Mouse (Mus musculus): ENCODE measurements around the gene 1700013G24Rik.

1700013G24Rik gene

DNA sequence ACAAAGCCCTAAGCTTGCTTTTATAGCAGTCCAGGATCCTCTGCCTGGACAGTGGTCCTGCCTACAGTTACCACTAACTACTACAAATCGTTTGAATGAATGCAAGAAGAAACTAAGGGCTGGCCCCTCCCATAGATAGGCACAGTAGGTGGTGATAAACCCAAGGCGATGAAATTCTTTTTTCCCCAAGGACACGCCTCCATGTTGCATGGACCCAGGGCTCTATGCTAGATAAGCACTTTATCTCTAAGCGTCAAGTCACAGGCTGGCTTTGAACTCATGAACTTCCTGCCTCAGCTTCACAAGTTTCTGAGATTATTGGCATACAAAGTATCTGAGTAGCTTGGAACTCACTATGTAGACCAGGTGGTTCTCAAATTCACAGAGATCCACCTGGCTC lies 4.2 kb downstream of the 1700013G24Rik start:
- no peak for DNase-seq (ENCODE audit: low spot score)

DNA sequence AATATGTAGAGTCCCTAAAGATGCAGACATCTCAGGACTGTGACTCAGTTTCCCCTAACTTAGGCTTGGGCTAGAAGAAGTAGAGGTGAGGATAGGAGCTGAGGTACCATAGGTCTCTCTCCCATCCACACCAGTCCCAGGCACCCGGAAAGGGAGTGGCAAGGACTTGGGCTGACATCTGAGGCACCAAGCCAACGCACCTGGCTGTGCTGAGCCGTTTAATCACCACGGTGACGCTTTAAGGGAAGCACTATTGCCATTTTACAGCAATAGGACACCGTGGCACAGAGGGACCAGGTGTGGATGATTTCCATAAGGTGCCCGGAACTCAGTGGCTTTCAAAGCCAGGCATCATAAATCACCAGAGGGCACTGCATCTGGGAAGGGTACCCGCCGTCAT lies 5.2 kb downstream of the 1700013G24Rik start:
- no peak for DNase-seq (ENCODE audit: low spot score)

DNA sequence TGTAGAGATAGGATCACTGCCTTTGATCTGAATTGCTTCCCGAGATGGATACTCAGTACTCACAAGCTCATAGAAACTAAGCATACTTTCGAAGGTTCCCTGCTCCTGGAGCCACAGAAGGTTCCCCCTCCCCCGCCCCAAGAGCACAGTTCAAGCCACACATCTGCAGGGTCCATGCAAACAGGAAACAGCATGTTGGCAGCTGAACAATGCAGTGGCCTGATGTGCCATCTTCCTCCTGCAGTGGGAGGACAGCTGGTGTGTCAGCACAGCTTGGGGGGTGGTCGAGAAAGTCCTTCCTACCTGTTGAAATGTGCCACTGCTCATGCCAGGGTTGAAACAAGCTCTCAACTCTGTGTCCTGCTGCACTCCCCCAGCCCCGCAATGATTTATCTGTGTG lies 5.8 kb downstream of the 1700013G24Rik start:
- DNase-seq (ENCODE audit: low spot score): no peak

DNA sequence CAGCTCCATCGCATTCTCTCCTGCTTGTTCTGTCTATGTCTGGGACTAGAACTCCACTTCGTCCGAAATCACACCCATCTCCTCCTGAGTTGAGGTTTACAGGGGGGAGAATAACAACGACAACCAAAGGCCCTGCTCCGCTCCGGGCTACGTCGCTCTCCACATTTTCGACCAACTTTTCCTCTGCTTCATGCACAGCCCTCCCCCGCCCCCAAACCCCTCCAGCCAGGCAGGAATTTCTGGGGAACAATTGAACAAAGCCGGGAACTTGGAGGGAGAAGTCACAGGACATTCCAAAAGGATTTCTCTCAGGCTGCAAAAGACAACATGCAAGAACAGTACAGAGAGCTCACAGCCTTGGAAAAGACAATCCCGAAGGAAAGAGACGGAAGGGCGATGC lies 7.6 kb downstream of the 1700013G24Rik start:
- DNase-seq (ENCODE audit: low spot score): no peak

DNA sequence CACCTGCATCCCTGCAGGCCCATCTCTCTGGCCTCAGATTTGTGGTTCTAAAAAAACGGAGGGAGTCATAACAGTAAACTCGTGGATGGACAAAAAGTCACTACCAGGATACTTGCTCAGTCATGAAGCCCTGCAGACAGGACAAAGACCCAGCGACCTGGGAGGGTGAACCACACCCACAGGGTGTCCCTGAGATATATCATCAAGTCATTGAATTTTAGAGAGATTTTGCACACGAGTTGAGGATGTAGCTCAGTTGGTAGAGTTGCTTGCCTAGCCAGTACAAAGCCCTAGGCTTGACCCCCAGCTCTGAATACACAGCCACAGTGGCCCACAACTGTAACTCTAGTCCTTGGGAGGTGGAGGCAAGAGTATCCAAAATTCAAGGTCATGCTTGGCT lies 8.1 kb downstream of the 1700013G24Rik start:
- DNase-seq (ENCODE audit: low spot score): no peak

DNA sequence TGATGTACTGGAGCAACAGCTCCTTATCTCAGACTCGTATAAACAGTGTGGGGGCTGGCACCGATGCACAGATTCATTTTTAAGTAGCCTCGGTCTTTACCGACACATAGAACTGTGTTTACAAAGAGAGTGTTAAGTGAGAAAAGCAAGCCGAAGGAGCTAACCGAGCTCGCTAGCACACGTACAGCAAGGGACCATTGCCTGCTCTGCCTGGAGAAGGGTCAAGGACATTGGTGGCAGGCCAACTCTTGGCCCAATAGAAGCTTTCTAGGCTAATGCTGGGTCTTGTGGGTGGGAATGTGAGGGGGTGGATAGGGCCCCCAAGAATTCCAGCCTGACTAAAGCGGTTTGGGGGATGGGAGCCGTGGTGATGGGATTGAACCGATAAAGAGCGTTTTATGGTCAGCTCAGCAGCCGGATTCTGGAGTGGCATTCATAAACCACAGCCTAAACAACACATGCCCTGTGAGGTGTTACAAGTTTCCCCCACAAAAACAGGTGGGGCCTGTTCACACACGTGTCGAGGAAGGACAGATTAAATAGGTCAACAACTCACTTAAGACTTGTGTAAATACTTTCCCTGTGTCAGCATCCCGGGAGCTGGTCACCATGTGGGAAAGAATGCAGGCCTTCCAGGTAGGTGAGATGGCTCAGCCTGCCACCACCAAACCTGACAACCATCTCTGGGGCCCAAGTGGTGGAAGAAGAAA lies 9.1 kb downstream of the 1700013G24Rik start:
- DNase-seq (ENCODE audit: low spot score): no peak

DNA sequence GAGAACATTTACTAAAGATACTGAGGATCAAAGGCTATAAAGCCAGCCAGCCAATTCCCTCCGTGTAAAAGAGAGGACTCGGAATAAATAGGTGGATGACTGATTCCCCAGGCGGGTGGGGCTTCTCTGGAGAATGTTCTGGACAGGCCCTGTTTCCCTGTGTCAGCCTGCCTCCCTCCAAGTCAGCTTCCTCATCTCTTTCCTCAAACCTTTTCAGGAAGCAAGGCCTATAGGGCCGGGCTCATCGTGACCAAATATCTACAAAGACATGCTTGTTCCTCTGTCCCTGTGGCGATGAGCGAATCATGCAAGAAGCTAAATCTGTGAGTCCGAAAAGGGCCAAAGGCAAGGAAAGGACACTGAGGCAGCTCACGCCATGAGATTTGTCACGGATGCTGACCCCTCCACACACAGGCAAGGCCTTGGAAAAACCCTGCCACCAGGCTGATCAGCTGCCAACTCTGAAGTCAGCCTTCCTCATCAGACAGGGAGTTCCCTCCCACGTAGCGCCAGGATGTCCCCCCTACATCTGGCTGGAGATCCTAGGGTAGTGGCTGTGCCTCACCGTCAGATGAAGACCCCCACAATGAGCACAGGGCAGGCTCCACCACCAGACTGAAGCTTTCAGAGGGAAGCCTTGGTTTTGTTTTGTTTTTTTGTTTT lies 12.2 kb downstream of the 1700013G24Rik start:
- DNase-seq (ENCODE audit: low spot score): no peak

DNA sequence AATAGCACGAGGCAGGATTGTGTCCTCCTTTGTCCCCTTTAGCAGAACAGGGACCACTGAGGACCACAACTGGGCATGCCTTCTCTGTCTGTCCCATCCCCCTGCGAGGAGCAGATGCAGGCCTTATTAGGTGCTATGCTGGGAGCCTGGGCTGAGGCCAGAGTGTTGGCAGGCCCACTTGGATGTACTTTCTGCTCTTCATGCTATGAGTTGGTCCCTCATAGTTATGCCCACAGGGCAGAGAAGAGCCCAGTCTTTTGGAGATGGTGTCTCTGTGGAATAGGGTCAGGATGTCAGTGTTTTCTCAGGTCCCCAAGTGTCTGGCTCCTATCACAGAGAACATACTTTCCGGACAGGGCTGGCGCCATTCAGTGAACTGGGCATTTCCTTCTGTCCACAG lies 13.9 kb downstream of the 1700013G24Rik start:
- no peak for DNase-seq (ENCODE audit: low spot score)

DNA sequence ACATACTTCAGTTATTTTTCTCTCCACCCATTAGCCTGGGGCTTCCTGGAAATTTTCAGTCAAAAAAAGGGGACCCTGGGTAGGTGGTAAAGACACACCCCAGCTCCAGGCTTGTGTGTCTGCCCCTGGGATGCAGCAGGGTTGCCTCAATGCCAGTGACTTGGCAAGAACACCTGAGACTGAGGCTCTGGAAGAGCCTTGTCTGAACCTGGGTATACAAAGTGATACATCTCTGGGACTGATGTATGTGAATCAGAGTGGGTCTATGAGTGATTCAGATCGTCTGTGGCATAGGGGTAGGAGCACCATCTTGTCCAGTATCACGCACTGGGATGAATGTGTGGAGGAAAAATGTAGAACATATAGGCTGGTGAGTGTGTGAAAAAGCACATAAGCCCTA lies 14.4 kb downstream of the 1700013G24Rik start:
- DNase-seq (ENCODE audit: low spot score): no peak

DNA sequence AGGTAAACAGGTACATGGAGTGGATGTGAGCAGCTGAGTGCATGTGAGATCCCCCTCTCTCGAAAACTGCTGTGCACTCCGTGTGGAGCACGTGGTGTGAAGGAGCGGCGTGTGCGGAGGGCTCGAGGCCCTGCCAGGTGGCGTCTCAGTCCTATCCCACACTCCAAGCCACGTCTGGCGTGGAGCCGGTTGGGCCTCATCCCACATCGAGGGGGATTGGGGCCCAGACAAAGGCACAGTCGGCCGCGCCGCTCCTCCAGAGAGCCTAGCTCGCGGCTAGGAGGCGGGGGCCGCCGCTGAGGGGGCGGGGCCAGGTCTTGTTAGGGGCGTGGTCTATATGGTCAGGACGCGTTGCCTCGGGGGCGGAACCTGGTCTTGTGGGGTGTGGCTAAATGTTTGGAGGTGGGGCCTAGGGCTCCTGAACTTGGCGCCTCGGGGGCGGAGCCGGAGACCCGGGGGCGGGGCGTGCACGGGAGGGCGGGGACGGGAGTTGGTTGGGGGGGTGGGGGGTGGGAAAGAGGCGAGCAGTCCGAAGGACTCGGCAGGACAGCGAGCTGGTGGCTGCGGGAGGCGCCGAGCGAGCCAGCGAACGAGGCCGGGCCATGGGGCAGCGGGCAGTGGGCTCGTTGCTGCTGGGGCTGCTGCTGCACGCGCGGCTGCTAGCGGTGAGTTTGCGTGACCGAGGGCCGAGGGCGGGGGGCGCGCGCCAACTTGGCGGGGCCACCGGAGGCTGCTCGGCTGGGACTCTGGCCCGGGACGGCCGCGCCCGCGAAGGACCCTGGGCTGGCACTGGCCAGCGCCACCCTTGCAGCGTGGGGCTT lies 15.4 kb downstream of the 1700013G24Rik start, which contains the start of gene Hspg2:
Hspg2 (plus strand) TSS at position 510 of the 821 bp plus-strand sequence.
- peak; percentile 96 for DNase-seq (ENCODE audit: low spot score)

DNA sequence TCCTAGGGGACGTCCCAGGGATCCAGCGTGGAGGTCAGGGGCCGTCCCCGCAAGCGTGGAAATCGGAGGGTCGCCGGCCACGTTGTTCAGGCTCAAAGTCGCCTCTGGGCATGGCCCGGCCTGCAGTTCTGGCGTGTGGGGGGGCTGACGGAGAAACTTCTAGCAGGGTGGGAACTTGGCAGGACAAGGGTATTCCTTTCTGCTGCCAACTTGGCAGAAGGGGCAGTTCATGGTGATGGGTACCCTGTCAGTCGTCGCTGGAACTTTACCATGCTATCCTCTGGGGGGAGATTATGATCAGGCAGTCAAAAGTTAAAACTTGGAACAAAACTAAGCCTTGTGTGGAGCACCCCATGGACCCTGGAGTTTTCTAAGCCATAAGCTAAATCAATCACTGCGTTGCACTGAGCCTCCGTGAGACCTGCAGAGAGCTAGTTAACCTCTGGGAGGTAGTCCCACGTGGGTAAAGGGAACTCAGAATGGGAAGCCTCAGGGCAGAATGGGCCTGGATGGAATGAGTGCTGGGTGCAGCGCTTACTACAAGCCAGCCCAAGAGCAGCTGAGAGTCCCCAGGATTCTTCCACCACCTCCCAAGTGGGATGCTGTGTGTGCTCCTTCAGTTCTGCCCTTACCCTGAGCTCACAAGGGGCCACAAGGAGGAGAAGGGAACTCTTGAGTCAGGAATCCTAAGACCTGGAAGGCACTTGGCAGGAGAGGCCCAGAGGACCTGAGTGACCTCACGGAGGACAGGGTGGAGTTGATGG lies 16.2 kb downstream of the 1700013G24Rik start:
- DNase-seq (ENCODE audit: low spot score): peak; percentile 38

DNA sequence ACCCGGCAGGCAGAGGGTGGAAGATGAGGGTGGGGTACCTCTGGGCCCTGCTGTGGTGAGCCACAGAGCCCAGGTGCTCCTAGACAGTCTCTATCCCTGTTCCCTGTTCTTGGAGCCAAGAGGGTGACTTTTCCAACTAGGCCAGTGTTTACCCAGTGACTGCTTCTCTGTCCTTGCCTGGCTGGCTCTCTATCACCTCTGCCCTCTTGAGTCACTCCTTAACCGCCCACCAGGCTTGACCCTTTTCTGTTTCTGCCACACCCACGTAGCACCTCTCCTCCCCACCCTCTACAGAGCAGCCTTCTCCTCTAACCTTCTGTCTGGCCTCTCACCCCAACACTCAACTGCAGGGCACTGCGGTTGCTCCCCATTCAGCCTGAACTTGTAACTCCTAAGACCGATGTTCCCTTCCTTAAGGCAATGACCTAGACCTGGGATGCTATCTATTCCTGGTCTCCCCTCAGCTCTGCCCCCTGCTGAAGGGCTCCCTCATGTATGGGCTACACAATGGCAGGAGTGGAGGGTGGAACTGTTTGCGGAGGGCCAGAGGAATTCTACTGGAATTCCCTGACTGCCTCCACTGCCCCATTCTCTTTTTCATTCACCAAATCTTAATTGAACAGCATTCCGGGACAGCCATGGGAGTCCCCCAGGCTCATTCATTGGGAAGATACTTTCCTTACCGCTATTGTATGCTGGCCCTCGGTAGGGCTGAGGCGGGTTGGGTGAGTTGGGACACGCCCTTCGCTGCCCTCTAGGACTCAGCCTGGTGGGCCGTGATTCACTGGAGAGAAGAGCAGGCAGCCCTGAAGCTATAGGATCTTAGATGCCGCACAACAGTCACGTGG lies 17.0 kb downstream of the 1700013G24Rik start:
- no peak for DNase-seq (ENCODE audit: low spot score)

DNA sequence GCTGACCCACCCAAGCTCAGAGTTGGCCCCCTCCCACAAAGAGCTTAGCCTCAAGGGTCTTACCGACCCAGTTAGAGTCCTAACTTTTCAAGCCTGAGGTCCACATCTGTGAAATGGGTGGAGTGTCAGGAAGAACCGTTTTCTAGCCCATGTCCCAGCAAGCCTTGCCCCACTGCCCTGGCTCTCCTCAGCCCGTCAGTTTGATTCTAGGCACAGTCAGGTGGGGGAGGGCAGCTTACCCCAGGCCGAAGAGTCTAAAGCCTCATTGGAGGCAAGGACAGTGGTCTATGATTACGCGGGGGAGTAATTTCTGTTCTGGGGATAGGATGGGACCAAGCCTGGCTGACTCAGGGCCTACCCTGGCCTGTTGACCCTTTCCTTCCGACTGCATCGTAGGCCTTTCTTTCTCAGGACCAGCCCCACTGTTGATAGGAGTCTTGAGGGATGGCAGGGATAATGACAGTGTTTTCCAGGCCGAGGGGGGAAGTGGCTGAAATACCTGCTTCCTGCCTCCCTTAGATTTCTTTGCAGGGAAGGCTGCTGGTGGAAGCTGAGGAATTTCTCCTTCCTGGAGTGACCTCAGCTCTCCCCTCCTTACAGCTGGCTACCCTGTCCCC lies 17.7 kb downstream of the 1700013G24Rik start:
- DNase-seq (ENCODE audit: low spot score): no peak

DNA sequence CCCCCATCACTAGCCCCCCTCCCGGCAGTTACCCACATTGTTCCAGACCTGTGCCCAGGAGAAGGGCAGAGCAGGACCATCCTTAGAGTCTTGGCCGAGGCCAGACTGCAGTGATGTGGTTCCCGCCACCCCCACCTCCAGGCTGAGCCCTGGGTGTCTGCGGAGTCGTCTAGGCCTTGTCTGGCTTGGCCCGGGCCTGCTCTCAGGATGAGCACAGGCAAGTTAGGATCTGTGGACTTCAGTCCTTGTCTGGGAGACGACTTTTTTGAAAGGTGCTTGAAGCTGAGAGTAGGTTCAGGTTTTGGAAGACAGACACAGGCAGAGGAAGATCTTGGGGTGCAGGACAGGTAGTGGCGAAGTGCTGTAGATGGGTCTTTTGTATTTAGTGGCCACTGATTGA lies 18.2 kb downstream of the 1700013G24Rik start:
- DNase-seq (ENCODE audit: low spot score): no peak

DNA sequence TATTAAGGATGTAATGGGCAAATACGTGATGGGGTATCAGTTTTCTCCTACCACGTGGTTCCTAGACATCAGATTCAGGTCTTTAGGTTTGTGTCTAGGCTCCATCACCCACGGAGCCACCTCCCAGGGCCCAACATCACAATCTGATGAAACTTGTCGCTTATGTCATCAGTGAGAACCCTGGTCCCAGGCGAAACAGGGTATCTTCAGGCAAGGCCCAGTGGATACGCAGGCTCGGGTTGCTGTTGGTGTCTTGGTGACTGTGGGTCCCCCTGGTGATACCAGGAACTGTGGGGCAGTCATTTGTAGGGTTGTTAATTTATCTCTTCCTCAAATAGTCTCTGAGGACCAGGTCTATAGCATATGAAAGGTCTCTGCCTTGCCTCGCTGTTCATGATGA lies 20.2 kb downstream of the 1700013G24Rik start:
- no peak for DNase-seq (ENCODE audit: low spot score)

DNA sequence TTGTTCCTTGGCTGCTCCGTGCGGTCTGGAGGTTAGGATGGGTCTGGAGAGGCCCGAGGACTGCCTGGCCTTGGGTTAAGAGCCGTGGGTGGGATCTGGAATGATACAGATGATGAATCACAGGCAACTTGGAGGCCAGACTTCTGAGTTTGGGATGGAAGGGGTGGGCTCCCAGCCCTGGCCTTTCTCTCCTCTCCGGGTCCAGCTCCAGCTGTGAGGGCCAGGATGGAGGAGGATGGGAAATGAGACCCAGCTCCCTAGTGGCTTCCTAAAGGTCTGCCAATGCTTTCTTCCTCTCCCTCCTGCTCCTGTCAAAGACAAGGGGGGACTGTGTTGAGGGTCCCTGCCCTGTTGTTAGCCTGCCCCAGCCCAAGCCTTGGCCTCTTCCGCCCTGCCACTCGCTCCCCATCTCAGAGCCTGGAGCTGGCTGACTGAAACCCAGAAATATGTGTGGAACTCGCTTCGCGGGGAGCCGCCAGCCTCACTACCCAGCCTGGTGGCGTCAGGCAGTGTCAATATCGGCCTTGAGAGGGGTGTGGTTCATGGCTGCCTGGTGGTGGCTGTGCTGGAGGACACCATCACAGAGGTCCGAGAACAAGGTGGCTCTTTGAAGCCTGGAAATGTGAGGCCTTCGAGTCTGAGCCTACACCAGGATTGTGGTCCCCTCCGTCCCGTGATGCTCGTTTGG lies 20.8 kb downstream of the 1700013G24Rik start:
- DNase-seq (ENCODE audit: low spot score): peak; percentile 39

DNA sequence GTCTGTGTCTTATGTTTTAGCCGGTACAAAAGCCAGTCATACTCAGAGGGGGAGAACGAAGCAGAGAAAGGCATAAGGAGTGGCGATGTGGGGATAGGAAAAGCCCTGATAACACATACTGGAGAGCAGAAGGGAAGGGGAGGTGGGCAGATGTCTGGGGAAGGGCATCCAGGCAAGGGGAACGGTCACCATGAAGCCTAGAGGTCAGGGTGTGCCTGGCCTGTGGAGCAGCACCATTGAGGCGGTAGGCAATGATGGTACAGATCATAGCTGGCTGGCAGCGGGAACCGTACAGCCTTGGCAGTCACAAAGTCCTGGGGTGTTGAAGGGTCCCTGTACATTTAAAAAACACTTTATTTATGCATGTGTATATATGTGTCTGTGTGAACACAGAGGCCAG lies 21.6 kb downstream of the 1700013G24Rik start:
- DNase-seq (ENCODE audit: low spot score): no peak

DNA sequence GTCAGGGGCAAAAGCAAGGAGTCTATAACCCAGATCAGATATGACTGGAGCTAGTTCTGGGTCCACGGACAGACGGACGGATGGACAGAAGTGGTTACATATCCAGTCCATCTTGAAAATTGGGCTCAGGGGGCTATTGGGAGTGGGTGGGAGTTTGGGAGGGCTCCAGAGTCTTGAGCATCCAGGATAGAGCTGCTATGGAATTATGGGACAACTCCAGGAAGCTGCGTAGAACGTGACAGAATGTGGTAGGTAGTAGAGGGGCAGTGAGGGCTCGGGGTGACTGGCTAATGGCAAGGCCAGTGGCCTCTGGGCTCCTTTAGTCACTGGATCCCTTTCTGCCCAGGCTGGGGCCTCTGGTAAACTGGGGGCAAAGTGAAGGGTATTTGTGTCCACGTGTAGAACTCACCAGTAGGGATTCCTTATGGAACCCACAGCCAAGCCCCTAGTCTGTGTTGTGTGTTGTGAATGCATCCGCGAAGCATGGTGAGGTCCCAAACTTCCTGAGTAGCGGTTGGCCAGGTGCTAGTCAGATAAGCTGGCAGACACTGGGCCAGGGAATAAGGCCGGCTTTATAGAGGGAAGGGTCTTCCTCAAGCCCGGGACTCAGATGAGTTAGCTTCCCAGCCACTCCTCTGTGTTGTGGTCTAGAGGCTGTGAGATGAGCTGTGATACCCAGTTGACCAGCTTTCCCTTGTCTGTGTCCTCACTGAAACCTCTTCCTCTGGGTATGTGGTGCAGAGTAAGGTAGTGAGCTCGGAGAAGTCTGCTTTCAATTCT lies 22.4 kb downstream of the 1700013G24Rik start:
- no peak for DNase-seq (ENCODE audit: low spot score)

DNA sequence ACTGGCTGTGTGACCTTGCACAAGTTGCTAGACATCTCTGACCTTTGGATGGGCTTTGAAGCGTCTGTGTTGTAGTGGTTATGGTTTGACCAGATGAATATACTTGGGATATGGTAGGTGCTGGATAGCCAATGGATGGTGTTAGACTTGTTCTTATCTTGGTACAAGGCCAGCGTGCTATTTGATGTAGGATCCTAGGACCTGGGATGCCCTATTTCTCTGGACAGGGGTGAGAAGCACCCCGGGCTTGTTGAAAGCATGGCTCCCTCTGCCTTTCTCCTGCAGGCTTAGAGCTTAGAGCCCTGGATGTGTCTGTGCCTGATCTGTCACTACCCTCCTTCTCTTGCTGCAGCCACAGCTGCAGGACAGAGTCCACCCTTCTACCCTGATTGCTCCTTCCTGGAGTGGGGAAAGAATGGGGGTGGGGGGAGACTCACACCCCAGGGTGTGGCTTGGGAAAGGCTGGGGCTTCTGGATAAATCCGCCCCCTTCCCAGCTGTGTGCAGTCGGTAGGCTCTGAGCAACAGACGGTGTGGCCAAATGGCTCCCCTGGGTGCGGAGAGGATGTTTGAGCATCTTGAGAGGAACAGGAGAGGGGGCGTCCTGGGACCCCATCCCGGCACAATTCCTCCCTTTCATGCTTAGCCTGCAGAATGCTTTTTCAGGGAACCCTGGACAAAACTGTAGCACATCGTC lies 23.1 kb downstream of the 1700013G24Rik start:
- DNase-seq (ENCODE audit: low spot score): peak; percentile 68

Measured in testis, postnatal 14 days (tissue).